Mouse (Mus musculus) T-cell, adult 66 days (primary cell): ENCODE results near the gene Stk36. TPM values are rescaled to one million over a fixed set of nuclear protein-coding genes. Genes with fewer than 3 reads are reported as not detected.

Source experiments
- total RNA-seq, 2 experiments: library from RNA; stranded (reverse); gene quantifications; 3 replicates in 1 of 2; 4 replicates in 1 of 2; pipeline ENCODE4 v1.2.4; 2023

Gene Stk36
- not detected for total RNA-seq

DNA sequence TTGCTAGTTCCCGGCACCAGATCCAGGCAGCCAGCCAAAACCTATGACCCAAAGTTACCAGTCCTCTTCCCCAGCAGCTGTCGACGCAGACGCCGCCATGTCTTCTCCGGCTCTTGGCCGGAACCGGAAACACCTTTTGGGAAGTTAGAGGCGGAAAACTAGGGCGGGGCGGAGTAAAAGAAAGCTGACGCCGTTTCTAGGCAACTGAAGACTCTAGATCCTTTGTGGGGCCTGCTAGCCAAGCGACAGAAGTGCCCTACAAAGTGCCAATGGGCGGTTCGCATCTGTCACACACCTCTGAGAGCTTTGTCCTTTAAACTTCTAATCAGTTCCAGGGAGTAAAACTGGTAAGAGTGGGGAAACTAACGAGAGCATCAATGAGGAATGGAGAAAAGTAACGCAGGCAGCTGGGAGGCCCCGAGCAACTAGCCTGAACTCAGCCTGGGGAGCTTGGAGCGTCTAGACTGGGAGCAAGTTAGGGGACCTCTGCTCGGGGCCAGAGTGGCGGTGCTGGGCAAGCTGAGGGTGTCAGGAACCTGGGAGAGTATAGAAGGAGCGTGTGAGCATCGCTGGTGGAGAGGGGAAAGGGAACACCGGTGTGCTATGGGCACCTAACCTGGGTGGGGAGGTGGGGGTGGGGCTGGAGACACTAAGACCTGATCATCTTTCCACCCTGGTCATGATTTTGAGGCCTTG is at the start of gene Stk36, which contains the start of gene Rnf25:
Stk36 (plus strand) TSS at position 179 of the 696 bp plus-strand sequence.
Rnf25 (minus strand) TSS at position 131 of the 696 bp plus-strand sequence.

DNA sequence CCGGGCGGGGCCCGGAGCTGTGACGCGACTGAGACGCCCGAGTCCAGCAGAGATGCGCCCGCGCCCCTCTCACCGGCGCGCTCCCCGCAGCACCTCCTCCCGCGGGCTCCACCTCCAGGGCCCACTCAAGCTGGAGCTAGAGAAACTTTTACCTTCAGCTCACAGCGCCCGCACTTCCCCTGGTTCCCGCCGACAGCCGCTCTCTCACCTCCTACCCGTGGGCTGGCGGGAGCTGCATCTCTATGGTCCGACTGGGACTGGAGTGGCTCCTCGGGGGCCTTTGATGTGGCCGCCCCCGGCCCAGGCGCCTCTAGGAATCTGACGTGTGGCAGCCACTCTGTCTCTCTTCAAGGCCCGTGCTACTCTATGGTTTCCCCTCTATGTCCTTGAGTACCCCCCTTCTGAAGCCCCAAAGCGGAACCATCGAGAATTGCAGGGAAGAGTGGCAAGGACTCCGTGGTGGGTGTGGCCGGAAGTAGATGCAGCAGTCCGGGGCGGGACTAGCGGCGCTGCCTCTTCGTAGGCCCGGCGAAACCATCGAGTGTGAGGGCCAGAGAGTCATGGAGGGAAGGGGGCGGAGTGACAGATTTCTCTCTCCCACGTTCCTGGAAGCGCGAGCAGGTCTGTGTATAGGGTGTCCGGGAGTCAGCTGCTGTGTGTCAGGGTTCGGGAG is 13.3 kb upstream of the Stk36 start, which contains the start of the genes Zfp142 and Bcs1l:
Zfp142 (minus strand) TSS at position 474 of the 673 bp plus-strand sequence.
Bcs1l (plus strand) TSS at position 517 of the 673 bp plus-strand sequence.

DNA sequence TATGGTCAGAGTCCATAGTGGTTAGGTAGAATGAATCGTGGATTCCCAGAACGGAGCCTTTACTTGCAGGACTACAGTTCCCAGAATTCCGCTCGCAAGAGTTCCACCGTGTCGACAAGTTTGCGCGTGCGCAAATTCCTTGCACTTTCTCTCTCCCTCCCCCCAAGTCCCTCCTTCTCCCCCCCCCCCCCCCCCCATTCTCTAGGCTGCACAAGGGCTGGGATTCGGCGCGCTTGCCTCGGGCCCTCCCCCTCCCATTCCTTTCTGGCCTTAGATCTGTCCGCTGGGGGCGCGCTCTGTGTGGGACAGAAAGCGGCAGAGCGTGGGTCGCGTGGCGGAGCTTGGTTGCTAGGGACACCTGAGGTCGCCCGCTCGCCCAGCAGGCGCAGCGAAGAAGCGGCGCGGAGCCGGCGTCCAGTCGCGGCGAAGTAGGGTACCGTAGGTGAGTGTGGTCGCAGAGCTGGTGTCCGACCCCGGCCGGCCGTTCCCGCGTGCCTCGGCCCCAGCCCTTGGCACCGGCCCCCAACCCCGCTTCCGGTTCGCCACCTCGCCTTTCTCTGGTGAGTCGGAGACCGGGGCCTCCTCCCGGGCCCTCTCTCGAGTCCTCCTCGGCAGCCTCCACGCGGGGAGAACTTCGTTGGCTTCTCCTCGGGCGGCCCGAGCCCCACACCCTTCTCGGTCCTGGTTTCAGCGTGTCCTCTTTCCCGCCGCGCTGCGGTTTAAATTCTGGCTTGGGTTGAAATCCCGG is 60.4 kb downstream of the Stk36 start, which contains the start of gene Ttll4:
Ttll4 (plus strand) TSS at position 298 of the 748 bp plus-strand sequence.

Other genes with a start within 250 kb of the Stk36 start
- gene Catip, start 239.3 kb upstream of the Stk36 start, total RNA-seq: not detected
- gene Slc11a1, start 226.2 kb upstream of the Stk36 start, total RNA-seq: 1 to 10 TPM; 1.7 to 3.5 TPM
- gene Ctdsp1, start 209.9 kb upstream of the Stk36 start, total RNA-seq: 100 to 1,000 TPM; 120 to 129 TPM
- gene Vil1, start 192.1 kb upstream of the Stk36 start, total RNA-seq: 1 to 10 TPM in 1 of 2 experiments, under 1 TPM in 1; 0.96 to 3.3 TPM
- 10 to 100 TPM; 30.6 to 32.4 TPM for gene Cnot9, start 95.4 kb upstream of the Stk36 start, total RNA-seq
- gene Plcd4, start 58.6 kb upstream of the Stk36 start, total RNA-seq: under 1 TPM; 0.62 to 0.84 TPM
- gene Usp37, start 57.2 kb upstream of the Stk36 start, total RNA-seq: 10 to 100 TPM; 25.0 to 27.9 TPM
- 10 to 100 TPM; 49.4 to 61.7 TPM for gene Zfp142, start 13.2 kb upstream of the Stk36 start, total RNA-seq
- 10 to 100 TPM; 12.3 to 13.8 TPM for gene Bcs1l, start 13.2 kb upstream of the Stk36 start, total RNA-seq
- 10 to 100 TPM; 44.5 to 53.4 TPM for gene Rnf25, start within 50 bp of the Stk36 start, total RNA-seq
- 10 to 100 TPM; 65.7 to 79.6 TPM for gene Ttll4, start 60.3 kb downstream of the Stk36 start, total RNA-seq
- 1 to 10 TPM in 1 of 2 experiments, under 1 TPM in 1; 0.53 to 1.4 TPM for gene Cyp27a1, start 112.1 kb downstream of the Stk36 start, total RNA-seq
- not detected for gene Prkag3, start 147.8 kb downstream of the Stk36 start, total RNA-seq
- gene Wnt6, start 170.4 kb downstream of the Stk36 start, total RNA-seq: not detected
- under 1 TPM; 0.50 to 0.98 TPM for gene Wnt10a, start 190.1 kb downstream of the Stk36 start, total RNA-seq